In genomic region chr1:139412365-139412764, GRCm38 (mm10) we compare ENCODE assay signal across 9 mouse cellular contexts. TPM values are rescaled to one million over a fixed set of nuclear protein-coding genes. Genes with fewer than 3 reads are reported as not detected.
"Had no signal": no experiment of that assay in that cellular context is flagged by ENCODE, and none has a peak within 500 bp of the region (broad histone marks: within the 10 kb centered on the region; RNA-seq: fewer than 3 reads in every experiment).

No protein-coding gene starts in this region.

RNA-seq across cellular contexts. Expression of gene Crb1, which starts 35.5 kb away (rescaled TPM):
- total RNA-seq: common myeloid progenitor, adult 5-6 weeks; gastrocnemius, adult 2 months; gastrocnemius, adult 8-10 months; gastrocnemius, postnatal 10 days; gastrocnemius, postnatal 14 days; gastrocnemius, postnatal 25 days; gastrocnemius, postnatal 36 days; gastrocnemius, postnatal 4 days; granulocyte monocyte progenitor cell, adult 5-6 weeks had no signal
